Mouse (Mus musculus) liver, embryonic 15.5 days (tissue): Measurements from ENCODE around the gene Gpha2. TPM values are rescaled to one million over a fixed set of nuclear protein-coding genes. Genes with fewer than 3 reads are reported as not detected.

Experiments
- ATAC-seq: fragments of 200-750 bp; cut with Nextera tagmentation; 2 replicates; pipeline ENCODE4 v1.8.0; 2017; ENCODE audit warnings: moderate number of reproducible peaks, mild to moderate bottlenecking, moderate library complexity; ENCODE audit not compliant: insufficient read depth
- H3K27ac ChIP-seq: fragments of 300-500 bp; sonication (generic); replicated peaks from 2 replicates; pipeline ENCODE4 v1.5.1; 2015; ENCODE audit warnings: mild to moderate bottlenecking, inconsistent platforms
- H3K27me3 ChIP-seq: fragments of 300-500 bp; sonication (generic); 2 replicates; pipeline ENCODE4 v1.6.1; 2015; ENCODE audit warnings: mild to moderate bottlenecking, inconsistent platforms
- H3K36me3 ChIP-seq: fragments of 300-500 bp; sonication (generic); replicated peaks from 2 replicates; pipeline ENCODE4 v1.6.1; 2015; ENCODE audit warnings: moderate library complexity, mild to moderate bottlenecking, inconsistent platforms
- H3K4me1 ChIP-seq: fragments of 300-500 bp; sonication (generic); replicated peaks from 2 replicates; pipeline ENCODE4 v1.6.1; 2015; ENCODE audit warnings: inconsistent platforms
- H3K4me2 ChIP-seq: fragments of 300-500 bp; sonication (generic); 2 replicates; pipeline ENCODE4 v1.6.1; 2015; ENCODE audit warnings: moderate library complexity, mild to moderate bottlenecking, inconsistent platforms
- H3K4me3 ChIP-seq: fragments of 300-500 bp; sonication (generic); replicated peaks from 2 replicates; pipeline ENCODE4 v1.5.1; 2015; ENCODE audit warnings: mild to moderate bottlenecking, inconsistent platforms
- H3K9ac ChIP-seq: fragments of 300-500 bp; sonication (generic); 2 replicates; pipeline ENCODE4 v1.6.1; 2015; ENCODE audit warnings: moderate library complexity, mild to moderate bottlenecking, inconsistent platforms
- H3K9me3 ChIP-seq: fragments of 300-500 bp; sonication (generic); replicated peaks from 2 replicates; pipeline ENCODE4 v1.6.1; 2016; ENCODE audit warnings: inconsistent platforms
- WGBS: fragments of 180-500 bp; shearing (Covaris S2); methylation state at CpG from one replicate; pipeline ENCODE4 v1.1.7; 2015; ENCODE audit warnings: mixed read lengths; ENCODE audit not compliant: insufficient replicate concordance; 5-methylcytosine and 5-hydroxymethylcytosine counted together
- polyA plus RNA-seq: library from polyadenylated mRNA; unstranded; fragments of >200 nt; fragmentation: Nextera tagmentation; extraction: Ambion mirVana; gene quantifications from 2 replicates; pipeline ENCODE4 v1.2.1, GENCODE M21; 2015

Gene Gpha2
- polyA plus RNA-seq, 1 experiment from 2014 or later = 0.15 TPM

- Histone ChIP-seq H3K9me3 (no peaks in the 10 kb centered on the region), H3K36me3 (peaks cover 21% of the 10 kb centered on the region), H3K4me1 (peaks cover 58% of the 10 kb centered on the region), H3K27me3 (peaks cover 7% of the 10 kb centered on the region; the same call in 1 of the 2 replicates), H3K4me2 (peak overlapping the region; percentile 51), H3K4me3 (peak overlapping the region; percentile 40), H3K27ac (no peak overlapping the region), H3K9ac (no peak overlapping the region)
- WGBS = 71% methylated on average over 8 of the region's 8 CpGs
- ATAC-seq = no peak
Observed at GRCm38 (mm10) chr19:6264945-6265344, 38.8 kb downstream of the Gpha2 start.

GRCm38 (mm10) chr19:6265727-6266182, 39.6 kb downstream of the Gpha2 start:
- Histone ChIP-seq H3K4me1 (peaks cover 64% of the 10 kb centered on the region), H3K27ac (no peak overlapping the region), H3K36me3 (peaks cover 14% of the 10 kb centered on the region), H3K4me3 (no peak overlapping the region), H3K9ac (no peak overlapping the region), H3K27me3 (peaks cover 7% of the 10 kb centered on the region; the same call in 1 of the 2 replicates), H3K9me3 (no peaks in the 10 kb centered on the region), H3K4me2 (peak overlapping the region; percentile 51; the same call in 1 of the 2 replicates)
- no peak for ATAC-seq
- 47% methylated on average over 6 of the region's 6 CpGs for WGBS

GRCm38 (mm10) chr19:6267306-6268169, 41.4 kb downstream of the Gpha2 start:
- Histone ChIP-seq H3K27ac (0 out of 2 replicates have a peak overlapping the region, but pooled peaks have one; percentile 69), H3K4me2 (no peak overlapping the region), H3K4me1 (peaks cover 78% of the 10 kb centered on the region), H3K36me3 (no peaks in the 10 kb centered on the region), H3K27me3 (peaks cover 7% of the 10 kb centered on the region; the same call in 1 of the 2 replicates), H3K4me3 (no peak overlapping the region), H3K9ac (no peak overlapping the region), H3K9me3 (no peaks in the 10 kb centered on the region)
- ATAC-seq = no peak
- 49% methylated on average over 11 of the region's 11 CpGs for WGBS

GRCm38 (mm10) chr19:6268170-6268528, 42.0 kb downstream of the Gpha2 start:
- Histone ChIP-seq H3K4me1 (peaks cover 78% of the 10 kb centered on the region), H3K9me3 (no peaks in the 10 kb centered on the region), H3K27me3 (peaks cover 7% of the 10 kb centered on the region; the same call in 1 of the 2 replicates), H3K9ac (no peak overlapping the region), H3K36me3 (no peaks in the 10 kb centered on the region), H3K27ac (peak overlapping the region; percentile 69), H3K4me3 (no peak overlapping the region), H3K4me2 (0 out of 2 replicates have a peak overlapping the region, but pooled peaks have one; percentile 6)
- WGBS = 12% methylated on average over 8 of the region's 8 CpGs
- ATAC-seq = peak; percentile 40

GRCm38 (mm10) chr19:6268670-6269132, 42.5 kb downstream of the Gpha2 start:
- H3K9me3 ChIP-seq = no peaks in the 10 kb centered on the region
- WGBS = 60% methylated on average over 7 of the region's 7 CpGs
- peaks cover 78% of the 10 kb centered on the region for H3K4me1 ChIP-seq
- H3K27ac ChIP-seq = peak overlapping the region; percentile 69
- no peak overlapping the region for H3K4me3 ChIP-seq
- H3K27me3 ChIP-seq = peaks cover 7% of the 10 kb centered on the region; the same call in 1 of the 2 replicates
- peak; percentile 7; the same call in 1 of the 2 replicates for ATAC-seq
- H3K36me3 ChIP-seq = no peaks in the 10 kb centered on the region
- no peak overlapping the region for H3K9ac ChIP-seq
- no peak overlapping the region for H3K4me2 ChIP-seq

GRCm38 (mm10) chr19:6269798-6270475, 43.8 kb downstream of the Gpha2 start:
- no peak for ATAC-seq
- H3K9ac ChIP-seq = 0 out of 2 replicates have a peak overlapping the region, but pooled peaks have one; percentile 2
- 78% methylated on average over 8 of the region's 8 CpGs for WGBS
- no peak overlapping the region for H3K4me2 ChIP-seq
- peaks cover 80% of the 10 kb centered on the region for H3K4me1 ChIP-seq
- H3K27ac ChIP-seq = peak overlapping the region; percentile 69
- H3K36me3 ChIP-seq = no peaks in the 10 kb centered on the region
- no peaks in the 10 kb centered on the region for H3K9me3 ChIP-seq
- no peak overlapping the region for H3K4me3 ChIP-seq
- H3K27me3 ChIP-seq = peaks cover 7% of the 10 kb centered on the region; the same call in 1 of the 2 replicates

GRCm38 (mm10) chr19:6270661-6271060, 44.5 kb downstream of the Gpha2 start:
- no peak overlapping the region for H3K9ac ChIP-seq
- no peak overlapping the region for H3K4me3 ChIP-seq
- H3K27ac ChIP-seq = 0 out of 2 replicates have a peak overlapping the region, but pooled peaks have one; percentile 48
- H3K9me3 ChIP-seq = no peaks in the 10 kb centered on the region
- no peak; the same call in 1 of the 2 replicates for ATAC-seq
- 62% methylated on average over 9 of the region's 9 CpGs for WGBS
- peaks cover 79% of the 10 kb centered on the region for H3K4me1 ChIP-seq
- H3K36me3 ChIP-seq = no peaks in the 10 kb centered on the region
- peaks cover 7% of the 10 kb centered on the region; the same call in 1 of the 2 replicates for H3K27me3 ChIP-seq
- H3K4me2 ChIP-seq = no peak overlapping the region

- 57% methylated on average over 8 of the region's 8 CpGs for WGBS
- ATAC-seq = no peak
- Histone ChIP-seq H3K9me3 (no peaks in the 10 kb centered on the region), H3K27ac (no peak overlapping the region), H3K4me3 (no peak overlapping the region), H3K27me3 (peaks cover 7% of the 10 kb centered on the region; the same call in 1 of the 2 replicates), H3K9ac (no peak overlapping the region), H3K4me2 (no peak overlapping the region), H3K36me3 (no peaks in the 10 kb centered on the region), H3K4me1 (peaks cover 84% of the 10 kb centered on the region)
Observed at GRCm38 (mm10) chr19:6271206-6271605, 45.0 kb downstream of the Gpha2 start.

- WGBS = 73% methylated on average over 7 of the region's 7 CpGs
- Histone ChIP-seq H3K4me1 (peaks cover 85% of the 10 kb centered on the region), H3K27me3 (peaks cover 7% of the 10 kb centered on the region; the same call in 1 of the 2 replicates), H3K27ac (peak overlapping the region; percentile 24; the same call in 1 of the 2 replicates), H3K36me3 (no peaks in the 10 kb centered on the region), H3K4me3 (no peak overlapping the region), H3K9me3 (no peaks in the 10 kb centered on the region), H3K4me2 (no peak overlapping the region), H3K9ac (no peak overlapping the region)
- no peak for ATAC-seq
Observed at GRCm38 (mm10) chr19:6272053-6272452, 45.9 kb downstream of the Gpha2 start.

- ATAC-seq = no peak
- no peak overlapping the region for H3K9ac ChIP-seq
- H3K4me2 ChIP-seq = no peak overlapping the region
- 63% methylated on average over 4 of the region's 4 CpGs for WGBS
- no peaks in the 10 kb centered on the region for H3K9me3 ChIP-seq
- no peaks in the 10 kb centered on the region for H3K36me3 ChIP-seq
- H3K4me3 ChIP-seq = no peak overlapping the region
- H3K4me1 ChIP-seq = peaks cover 87% of the 10 kb centered on the region
- H3K27ac ChIP-seq = no peak overlapping the region
- 0 out of 2 replicates have a peak, but pooled peaks cover 2% of the 10 kb centered on the region for H3K27me3 ChIP-seq
Observed at GRCm38 (mm10) chr19:6272738-6273137, 46.6 kb downstream of the Gpha2 start.
